Mouse (Mus musculus): ENCODE measurements at regions not wholly inside any gene's neighbourhood (a gene's known extent, or its start where the extent isn't known, plus 50 kb on each side); places are given as distances from the start of the nearest gene placed in this dataset.

DNA sequence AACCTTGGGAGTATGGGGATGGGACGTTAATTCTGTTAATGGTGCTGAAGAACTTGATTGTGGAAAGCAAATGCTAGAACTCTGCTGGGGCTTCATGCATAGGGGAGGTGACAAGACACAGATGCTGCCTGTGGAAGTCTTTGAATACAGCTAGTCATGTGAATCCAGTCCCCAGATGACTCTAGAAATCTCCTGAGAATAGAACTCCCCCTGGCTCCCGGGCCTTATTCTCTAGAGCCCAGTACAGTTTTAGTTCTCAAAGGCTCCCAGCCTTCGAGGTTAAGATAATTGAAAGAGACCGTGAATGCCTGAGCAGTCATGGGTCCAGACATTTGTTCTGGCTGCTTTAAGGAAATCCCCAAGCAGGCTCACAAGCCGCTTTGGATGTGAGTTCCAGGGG is 499.9 kb upstream of the Vstm2b start:
- Histone ChIP-seq H3K4me3 (ENCODE audit: low read length) (no peak overlapping the region), H3K9me3 (ENCODE audit: control insufficient read depth, low read length) (no peaks in the 10 kb centered on the region), H3K4me1 (ENCODE audit: control insufficient read depth, insufficient read depth, low read length) (no peaks in the 10 kb centered on the region), H3K9ac (ENCODE audit: low read depth, low read length) (no peak overlapping the region), H3K27ac (ENCODE audit: low read depth, low read length) (no peak overlapping the region), H3K27me3 (ENCODE audit: control insufficient read depth, insufficient read depth, low read length) (no peaks in the 10 kb centered on the region), H3K4me2 (replicated peaks; ENCODE audit: low read depth, low read length) (no peak overlapping the region), H3K36me3 (ENCODE audit: control insufficient read depth, insufficient read depth, low read length) (no peaks in the 10 kb centered on the region)
- ATAC-seq (ENCODE audit: low FRiP score, low TSS enrichment) = no peak
- 64% methylated on average over 5 of the region's 5 CpGs for WGBS

DNA sequence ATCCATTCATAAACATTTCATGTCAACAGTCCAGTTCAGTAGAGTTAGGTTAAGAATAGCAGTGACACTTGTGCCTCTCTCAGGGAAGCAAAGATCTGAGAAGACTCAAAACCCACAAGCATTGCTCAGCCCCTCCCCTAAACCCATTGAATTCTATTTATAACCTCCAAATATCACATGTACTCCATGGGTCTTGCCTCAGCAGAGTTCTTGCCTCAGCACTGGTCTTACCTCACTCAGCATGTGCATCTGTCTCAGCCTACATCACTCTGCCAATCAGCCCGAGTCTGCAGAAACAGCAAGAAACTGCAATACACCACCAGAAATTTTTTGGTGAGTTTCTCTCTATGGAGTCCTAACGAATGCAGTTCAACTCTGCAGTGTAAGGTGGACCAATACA is 478.8 kb upstream of the Vstm2b start:
- Histone ChIP-seq H3K4me1 (ENCODE audit: control insufficient read depth, insufficient read depth, low read length) (no peaks in the 10 kb centered on the region), H3K27me3 (ENCODE audit: control insufficient read depth, insufficient read depth, low read length) (no peaks in the 10 kb centered on the region), H3K36me3 (ENCODE audit: control insufficient read depth, insufficient read depth, low read length) (no peaks in the 10 kb centered on the region), H3K9me3 (ENCODE audit: control insufficient read depth, low read length) (no peaks in the 10 kb centered on the region), H3K4me2 (replicated peaks; ENCODE audit: low read depth, low read length) (no peak overlapping the region), H3K9ac (ENCODE audit: low read depth, low read length) (no peak overlapping the region), H3K27ac (ENCODE audit: low read depth, low read length) (no peak overlapping the region), H3K4me3 (ENCODE audit: low read length) (no peak overlapping the region)
- no peak for ATAC-seq (ENCODE audit: low FRiP score, low TSS enrichment)
- WGBS = 76% methylated on average over 2 of the region's 2 CpGs

DNA sequence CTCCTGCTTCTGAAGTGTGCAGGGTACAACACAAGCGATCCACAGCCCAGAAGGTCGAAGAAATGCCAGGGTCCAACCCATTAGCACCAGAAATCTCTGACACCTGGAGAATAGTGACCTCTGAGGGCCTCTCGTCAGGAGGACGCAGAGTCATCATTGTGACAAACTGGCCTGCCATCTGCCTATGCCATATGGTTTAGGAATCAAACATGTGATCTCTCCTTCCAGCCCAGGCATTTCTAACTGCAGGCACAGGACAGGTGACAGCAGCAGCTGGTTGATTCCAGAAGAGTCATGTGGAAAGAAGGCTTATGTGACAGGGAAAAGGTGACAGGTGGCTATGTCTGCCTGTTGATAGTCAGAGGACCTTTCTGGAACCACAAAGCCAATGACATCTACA is 476.0 kb upstream of the Vstm2b start:
- no peaks in the 10 kb centered on the region for H3K4me1 ChIP-seq (ENCODE audit: control insufficient read depth, insufficient read depth, low read length)
- no peaks in the 10 kb centered on the region for H3K9me3 ChIP-seq (ENCODE audit: control insufficient read depth, low read length)
- WGBS = 62% methylated on average over 4 of the region's 4 CpGs
- H3K27ac ChIP-seq (ENCODE audit: low read depth, low read length) = no peak overlapping the region
- H3K4me2 ChIP-seq (replicated peaks; ENCODE audit: low read depth, low read length) = no peak overlapping the region
- no peak overlapping the region for H3K4me3 ChIP-seq (ENCODE audit: low read length)
- H3K27me3 ChIP-seq (ENCODE audit: control insufficient read depth, insufficient read depth, low read length) = no peaks in the 10 kb centered on the region
- no peak overlapping the region for H3K9ac ChIP-seq (ENCODE audit: low read depth, low read length)
- ATAC-seq (ENCODE audit: low FRiP score, low TSS enrichment) = no peak
- H3K36me3 ChIP-seq (ENCODE audit: control insufficient read depth, insufficient read depth, low read length) = no peaks in the 10 kb centered on the region

DNA sequence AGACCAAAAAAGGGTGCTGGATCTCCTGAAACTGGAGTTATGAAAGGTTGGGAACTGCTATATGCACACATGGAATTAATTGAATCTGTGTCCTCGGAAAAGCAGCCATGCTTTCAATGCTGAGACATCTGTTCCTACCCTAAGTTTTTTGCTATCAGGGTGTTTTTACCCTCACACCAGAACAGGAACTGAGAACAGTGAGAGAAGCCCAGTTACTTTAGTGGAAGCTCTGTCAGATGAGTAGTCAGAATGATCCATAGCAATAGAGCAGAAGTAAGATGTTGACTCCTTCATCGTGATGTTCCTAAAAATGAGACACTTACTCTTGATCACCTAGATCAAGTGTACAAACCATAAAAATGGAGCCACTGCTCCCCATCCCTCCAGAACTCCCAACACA is 468.7 kb upstream of the Vstm2b start:
- 93% methylated on average over 2 of the region's 2 CpGs for WGBS
- H3K4me2 ChIP-seq (replicated peaks; ENCODE audit: low read depth, low read length) = no peak overlapping the region
- no peak for ATAC-seq (ENCODE audit: low FRiP score, low TSS enrichment)
- H3K4me3 ChIP-seq (ENCODE audit: low read length) = no peak overlapping the region
- no peaks in the 10 kb centered on the region for H3K4me1 ChIP-seq (ENCODE audit: control insufficient read depth, insufficient read depth, low read length)
- H3K9ac ChIP-seq (ENCODE audit: low read depth, low read length) = no peak overlapping the region
- H3K36me3 ChIP-seq (ENCODE audit: control insufficient read depth, insufficient read depth, low read length) = no peaks in the 10 kb centered on the region
- no peaks in the 10 kb centered on the region for H3K27me3 ChIP-seq (ENCODE audit: control insufficient read depth, insufficient read depth, low read length)
- H3K9me3 ChIP-seq (ENCODE audit: control insufficient read depth, low read length) = no peaks in the 10 kb centered on the region
- H3K27ac ChIP-seq (ENCODE audit: low read depth, low read length) = no peak overlapping the region

DNA sequence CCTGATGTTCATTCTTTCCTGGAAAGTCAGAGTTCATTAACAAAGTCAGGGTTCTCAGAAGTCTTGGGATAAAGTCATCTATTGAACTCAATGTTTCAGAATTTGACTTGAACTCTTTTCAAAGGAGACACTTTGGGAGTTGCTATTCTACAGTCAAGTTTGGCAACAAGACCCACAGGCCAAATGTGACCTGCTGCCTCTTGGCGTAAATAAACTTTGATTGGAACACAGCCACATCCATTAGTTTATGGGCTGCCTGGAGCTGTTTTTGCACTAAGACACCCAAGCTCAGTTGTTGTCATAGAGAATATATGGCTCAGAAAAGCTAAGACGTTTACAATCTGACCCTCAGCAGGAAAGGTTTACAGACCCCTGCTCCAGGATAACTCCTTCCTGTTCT is 464.2 kb upstream of the Vstm2b start:
- no peak overlapping the region for H3K9ac ChIP-seq (ENCODE audit: low read depth, low read length)

DNA sequence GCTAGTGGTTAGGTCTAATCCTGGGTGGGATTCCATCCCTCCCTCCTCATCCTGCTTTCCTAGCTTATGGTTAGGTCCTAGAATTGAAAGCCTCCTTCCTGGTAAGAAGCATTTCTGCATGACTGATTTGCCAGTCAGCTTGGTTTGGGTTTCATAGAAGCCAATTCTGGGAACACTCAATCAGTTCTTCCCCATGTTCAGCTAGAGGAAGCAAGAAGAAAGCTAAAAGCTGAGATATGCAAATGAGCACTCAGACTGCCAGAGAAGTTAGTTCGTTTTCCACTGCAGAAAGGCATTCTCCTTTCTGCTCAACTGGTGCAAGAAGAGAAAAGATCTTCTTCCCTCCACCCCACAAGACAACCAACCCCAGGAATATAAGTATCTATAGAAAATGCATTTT is 457.0 kb upstream of the Vstm2b start:
- Histone ChIP-seq H3K4me2 (replicated peaks; ENCODE audit: low read depth, low read length) (no peak overlapping the region), H3K27me3 (ENCODE audit: control insufficient read depth, insufficient read depth, low read length) (no peaks in the 10 kb centered on the region), H3K27ac (ENCODE audit: low read depth, low read length) (no peak overlapping the region), H3K9ac (ENCODE audit: low read depth, low read length) (no peak overlapping the region), H3K4me1 (ENCODE audit: control insufficient read depth, insufficient read depth, low read length) (no peaks in the 10 kb centered on the region), H3K4me3 (ENCODE audit: low read length) (no peak overlapping the region), H3K36me3 (ENCODE audit: control insufficient read depth, insufficient read depth, low read length) (no peaks in the 10 kb centered on the region), H3K9me3 (ENCODE audit: control insufficient read depth, low read length) (no peaks in the 10 kb centered on the region)
- WGBS = 39% methylated on average over 1 of the region's 1 CpGs
- peak; percentile 64; the same call in 1 of the 2 replicates for ATAC-seq (ENCODE audit: low FRiP score, low TSS enrichment)

More for the DNA sequence above, 464.2 kb upstream of the Vstm2b start:
- ATAC-seq (ENCODE audit: low FRiP score, low TSS enrichment) = peak; percentile 34; the same call in 1 of the 2 replicates
- Histone ChIP-seq H3K4me2 (replicated peaks; ENCODE audit: low read depth, low read length) (no peak overlapping the region), H3K9me3 (ENCODE audit: control insufficient read depth, low read length) (no peaks in the 10 kb centered on the region), H3K4me3 (ENCODE audit: low read length) (no peak overlapping the region), H3K27me3 (ENCODE audit: control insufficient read depth, insufficient read depth, low read length) (no peaks in the 10 kb centered on the region), H3K36me3 (ENCODE audit: control insufficient read depth, insufficient read depth, low read length) (no peaks in the 10 kb centered on the region), H3K27ac (ENCODE audit: low read depth, low read length) (no peak overlapping the region), H3K4me1 (ENCODE audit: control insufficient read depth, insufficient read depth, low read length) (no peaks in the 10 kb centered on the region)
- WGBS = 32% methylated on average over 2 of the region's 2 CpGs

DNA sequence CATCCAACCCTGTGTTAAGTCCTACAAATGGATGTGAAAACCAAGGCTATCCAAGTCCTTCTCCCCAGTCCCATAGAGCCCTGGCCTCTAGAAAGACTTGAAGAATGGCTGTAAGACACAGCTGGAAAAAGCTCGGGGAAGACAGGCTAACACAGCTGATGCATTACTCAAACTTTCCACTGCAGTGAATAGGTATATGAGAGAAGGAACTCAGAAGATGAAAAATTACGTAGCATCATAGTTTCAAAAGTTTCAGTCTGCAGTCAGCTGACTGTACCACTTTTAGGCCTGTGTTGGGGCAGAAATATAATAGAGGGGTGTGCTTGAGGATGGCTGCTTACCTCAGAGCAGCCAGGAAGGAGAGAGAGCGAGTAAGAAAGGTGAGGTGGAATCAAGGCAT is 456.3 kb upstream of the Vstm2b start:
- Histone ChIP-seq H3K4me2 (replicated peaks; ENCODE audit: low read depth, low read length) (no peak overlapping the region), H3K4me1 (ENCODE audit: control insufficient read depth, insufficient read depth, low read length) (no peaks in the 10 kb centered on the region), H3K27ac (ENCODE audit: low read depth, low read length) (no peak overlapping the region), H3K27me3 (ENCODE audit: control insufficient read depth, insufficient read depth, low read length) (no peaks in the 10 kb centered on the region), H3K36me3 (ENCODE audit: control insufficient read depth, insufficient read depth, low read length) (no peaks in the 10 kb centered on the region), H3K9me3 (ENCODE audit: control insufficient read depth, low read length) (no peaks in the 10 kb centered on the region), H3K4me3 (ENCODE audit: low read length) (no peak overlapping the region), H3K9ac (ENCODE audit: low read depth, low read length) (no peak overlapping the region)
- no peak for ATAC-seq (ENCODE audit: low FRiP score, low TSS enrichment)
- WGBS = 90% methylated on average over 3 of the region's 3 CpGs

DNA sequence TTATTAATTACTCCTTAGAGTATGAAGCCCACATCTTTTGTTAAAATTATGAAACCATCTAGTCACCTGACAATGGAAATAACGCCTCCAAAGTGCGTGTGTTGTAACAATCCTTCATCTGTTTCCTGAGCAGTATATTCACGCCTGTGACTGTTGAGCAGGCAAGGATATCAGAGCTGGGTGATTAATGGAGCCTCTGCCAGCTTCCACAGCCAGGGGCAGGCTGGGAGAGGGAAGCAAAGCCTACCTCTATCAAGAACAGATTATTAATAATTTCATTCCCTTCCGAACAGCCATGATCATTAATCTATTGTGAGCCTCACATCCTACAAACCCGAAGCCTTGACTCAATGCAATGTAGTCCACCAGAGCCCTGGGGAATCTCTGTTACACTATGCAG is 431.7 kb upstream of the Vstm2b start:
- 80% methylated on average over 5 of the region's 5 CpGs for WGBS
- no peaks in the 10 kb centered on the region for H3K9me3 ChIP-seq (ENCODE audit: control insufficient read depth, low read length)
- no peak for ATAC-seq (ENCODE audit: low FRiP score, low TSS enrichment)

DNA sequence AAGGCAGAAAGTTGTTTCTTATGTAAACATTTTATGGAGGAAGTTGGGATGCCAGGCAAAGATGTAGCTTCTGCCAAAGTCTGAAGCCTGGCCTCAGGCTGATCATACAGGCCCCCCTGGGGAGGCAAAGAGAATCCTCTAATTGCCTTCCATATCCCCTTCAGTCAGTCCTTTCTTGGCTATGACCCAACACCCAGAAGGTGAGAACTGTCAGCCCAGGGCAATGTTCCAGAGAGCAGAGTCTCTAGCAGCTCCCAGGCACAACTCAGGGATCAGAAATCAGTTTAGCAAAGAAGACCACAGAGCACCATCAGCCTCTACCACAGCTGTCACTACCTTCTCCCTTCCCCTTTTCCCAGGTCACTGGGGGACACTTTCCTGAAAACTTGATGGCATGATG is 410.9 kb upstream of the Vstm2b start:
- ATAC-seq (ENCODE audit: low FRiP score, low TSS enrichment) = no peak
- H3K9ac ChIP-seq (ENCODE audit: low read depth, low read length) = no peak overlapping the region
- no peaks in the 10 kb centered on the region for H3K36me3 ChIP-seq (ENCODE audit: control insufficient read depth, insufficient read depth, low read length)
- H3K4me2 ChIP-seq (replicated peaks; ENCODE audit: low read depth, low read length) = no peak overlapping the region
- no peak overlapping the region for H3K27ac ChIP-seq (ENCODE audit: low read depth, low read length)
- H3K9me3 ChIP-seq (ENCODE audit: control insufficient read depth, low read length) = no peaks in the 10 kb centered on the region
- H3K4me1 ChIP-seq (ENCODE audit: control insufficient read depth, insufficient read depth, low read length) = no peaks in the 10 kb centered on the region
- no peaks in the 10 kb centered on the region for H3K27me3 ChIP-seq (ENCODE audit: control insufficient read depth, insufficient read depth, low read length)
- no peak overlapping the region for H3K4me3 ChIP-seq (ENCODE audit: low read length)

More for the DNA sequence above, 431.7 kb upstream of the Vstm2b start:
- no peak overlapping the region for H3K4me2 ChIP-seq (replicated peaks; ENCODE audit: low read depth, low read length)
- no peaks in the 10 kb centered on the region for H3K36me3 ChIP-seq (ENCODE audit: control insufficient read depth, insufficient read depth, low read length)
- no peak overlapping the region for H3K27ac ChIP-seq (ENCODE audit: low read depth, low read length)
- no peak overlapping the region for H3K9ac ChIP-seq (ENCODE audit: low read depth, low read length)
- no peaks in the 10 kb centered on the region for H3K27me3 ChIP-seq (ENCODE audit: control insufficient read depth, insufficient read depth, low read length)
- H3K4me3 ChIP-seq (ENCODE audit: low read length) = no peak overlapping the region
- no peaks in the 10 kb centered on the region for H3K4me1 ChIP-seq (ENCODE audit: control insufficient read depth, insufficient read depth, low read length)
